Mouse (Mus musculus) C2C12 (cell line): ENCODE data around the gene Zfp871. TPM values are rescaled to one million over a fixed set of nuclear protein-coding genes. Genes with fewer than 3 reads are reported as not detected.
"Not testable (repeated sequence)": the region's sequence is repeated elsewhere in the genome, so short reads cannot be mapped to it uniquely, and the experiment has no call there.

Experiments
- H3K27me3 ChIP-seq: one replicate; pipeline ENCODE4 v1.6.1; 2011; ENCODE audit not compliant: control insufficient read depth, insufficient read depth, insufficient read length
- H3K36me3 ChIP-seq: one replicate; pipeline ENCODE4 v1.6.1; 2011; ENCODE audit not compliant: control insufficient read depth, insufficient read depth
- H3K4me3 ChIP-seq: one replicate; pipeline ENCODE4 v1.5.1; 2011; ENCODE audit warnings: mild to moderate bottlenecking, control low read depth; ENCODE audit not compliant: poor library complexity, insufficient read depth, severe bottlenecking
- H3K79me2 ChIP-seq: one replicate; pipeline ENCODE4 v1.6.1; 2011; ENCODE audit not compliant: control insufficient read depth, insufficient read depth
- H3K79me3 ChIP-seq: one replicate; pipeline ENCODE4 v1.6.1; 2011; ENCODE audit warnings: low read depth, control low read depth
- H3ac ChIP-seq: one replicate; pipeline ENCODE3; 2011; ENCODE audit warnings: low read depth; ENCODE audit not compliant: control insufficient read depth, insufficient read length
- CEBPB ChIP-seq: IDR thresholded peaks from one replicate; pipeline ENCODE4 v1.6.1; 2011; ENCODE audit warnings: low read depth, mild to moderate bottlenecking, control low read depth, moderate library complexity
- CTCF ChIP-seq: IDR thresholded peaks from one replicate; pipeline ENCODE4 v1.5.1; 2011; ENCODE audit not compliant: control insufficient read depth, insufficient read depth, insufficient read length
- FOSL1 ChIP-seq: IDR thresholded peaks from one replicate; pipeline ENCODE4 v1.8.0; 2011; ENCODE audit warnings: mild to moderate bottlenecking, low read length; ENCODE audit not compliant: poor library complexity, insufficient read depth, severe bottlenecking
- MAX ChIP-seq: IDR thresholded peaks from one replicate; pipeline ENCODE4 v1.6.1; 2011; ENCODE audit warnings: mild to moderate bottlenecking, control low read depth
- MYOD1 ChIP-seq: IDR thresholded peaks from one replicate; pipeline ENCODE4 v1.6.1; 2011; ENCODE audit warnings: low read depth; ENCODE audit not compliant: control insufficient read depth, insufficient read length
- MYOG ChIP-seq: IDR thresholded peaks from one replicate; pipeline ENCODE4 v1.6.1; 2011; ENCODE audit not compliant: control insufficient read depth, insufficient read length; ENCODE audit errors: extremely low read depth
- USF1 ChIP-seq: IDR thresholded peaks from one replicate; pipeline ENCODE4 v1.6.1; 2011; ENCODE audit warnings: low read depth, mild to moderate bottlenecking, control low read depth, moderate library complexity
- polyA plus RNA-seq: library from polyadenylated mRNA; unstranded; fragments of >200 nt; fragmentation: generic; extraction: Trizol; gene quantifications from one replicate; pipeline ENCODE4 v1.2.1, GENCODE M21; 2012; ENCODE audit warnings: missing spikeins

Gene Zfp871
- polyA plus RNA-seq, 1 experiment: 2.0 TPM

DNA sequence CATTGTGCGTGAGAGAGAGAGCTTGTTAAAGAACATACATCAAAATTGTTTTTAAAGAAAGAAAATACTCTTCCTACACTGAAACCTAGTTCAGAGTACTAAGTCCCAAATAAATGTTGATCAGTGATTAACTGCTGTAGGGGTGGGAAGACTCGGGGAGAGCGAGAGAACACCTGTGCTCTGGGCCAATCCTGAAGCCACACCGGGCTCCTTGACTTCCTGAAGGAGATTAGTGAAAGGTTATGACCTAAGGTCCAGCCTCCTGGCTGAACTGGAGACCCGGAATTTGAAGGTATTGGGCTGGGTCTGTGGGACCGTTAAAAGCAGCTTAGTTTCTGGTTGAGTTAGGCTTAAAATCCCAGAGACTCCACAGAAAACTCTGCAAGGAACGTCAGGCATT lies 65.3 kb downstream of the Zfp871 start:
- H3K27me3 ChIP-seq: no peaks in the 10 kb centered on the region
- no peaks in the 10 kb centered on the region for H3K79me2 ChIP-seq
- H3ac ChIP-seq: no peak overlapping the region
- H3K4me3 ChIP-seq: no peak overlapping the region
- TF ChIP-seq FOSL1: no peak
- TF ChIP-seq MAX: no peak
- TF ChIP-seq MYOG: no peak
- no peak for TF ChIP-seq CTCF
- TF ChIP-seq MYOD1: no peak
- TF ChIP-seq USF1: no peak
- TF ChIP-seq CEBPB: no peak
- H3K36me3 ChIP-seq: no peaks in the 10 kb centered on the region
- no peaks in the 10 kb centered on the region for H3K79me3 ChIP-seq

DNA sequence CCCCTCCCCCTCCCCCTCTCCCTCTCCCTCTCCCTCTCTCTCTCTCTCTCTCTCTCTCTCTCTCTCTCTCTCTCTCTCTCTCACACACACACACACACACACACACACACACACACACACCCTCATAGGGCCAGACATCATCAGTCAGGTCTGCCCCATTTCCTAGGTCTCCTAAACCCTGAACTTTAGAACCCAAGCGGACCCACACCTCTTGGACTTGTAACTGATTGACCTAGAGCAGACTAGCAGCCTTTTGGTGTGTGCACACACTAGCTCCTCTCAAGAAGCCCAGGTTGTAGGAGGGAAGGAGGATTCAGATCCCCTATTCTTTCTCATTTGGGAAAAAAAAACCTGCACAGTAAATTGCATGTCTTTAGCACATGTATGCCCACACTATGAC lies 65.9 kb downstream of the Zfp871 start:
- H3K4me3 ChIP-seq, H3K27me3 ChIP-seq, H3ac ChIP-seq, H3K36me3 ChIP-seq, H3K79me3 ChIP-seq, H3K79me2 ChIP-seq: not testable (repeated sequence)

Other genes with a start within 250 kb of the Zfp871 start
- not detected for gene Cyp4f37, start 167.0 kb downstream of the Zfp871 start, polyA plus RNA-seq
- gene Cyp4f40, start 129.4 kb downstream of the Zfp871 start, polyA plus RNA-seq: 0.13 TPM
- not detected for gene Cyp4f15, start 102.7 kb downstream of the Zfp871 start, polyA plus RNA-seq
- gene Zfp811, start 21.6 kb upstream of the Zfp871 start, polyA plus RNA-seq: 0.01 TPM
- gene Zfp799, start 42.0 kb upstream of the Zfp871 start, polyA plus RNA-seq: 1.3 TPM
- 0.99 TPM for gene Zfp870, start 103.4 kb upstream of the Zfp871 start, polyA plus RNA-seq
- 0.02 TPM for gene Cyp4f14, start 129.1 kb upstream of the Zfp871 start, polyA plus RNA-seq
- gene Cyp4f13, start 159.1 kb upstream of the Zfp871 start, polyA plus RNA-seq: 1.5 TPM
- gene Zfp472, start 177.5 kb upstream of the Zfp871 start, polyA plus RNA-seq: 1.8 TPM
- 1.4 TPM for gene Zfp952, start 204.8 kb upstream of the Zfp871 start, polyA plus RNA-seq
- 0.96 TPM for gene Zfp763, start 245.1 kb upstream of the Zfp871 start, polyA plus RNA-seq